Mouse (Mus musculus) forebrain, postnatal 0 days (tissue): ENCODE measurements around the gene Gapdhs. TPM values are rescaled to one million over a fixed set of nuclear protein-coding genes. Genes with fewer than 3 reads are reported as not detected.

ENCODE experiments used
- ATAC-seq: fragments of 200-750 bp; cut with Nextera tagmentation; 2 replicates; pipeline ENCODE4 v1.8.0; 2017; ENCODE audit warnings: mild to moderate bottlenecking, moderate library complexity
- DNase-seq: peaks from one replicate; pipeline ENCODE4 v3.0.0-alpha.2; 2015
- H3K27ac ChIP-seq: fragments of 300-500 bp; sonication (generic); 2 replicates; pipeline ENCODE4 v1.5.1; 2014; ENCODE audit warnings: low read depth, mild to moderate bottlenecking, antibody characterized with exemption, low read length, moderate library complexity, mixed read lengths
- H3K27me3 ChIP-seq: fragments of 300-500 bp; sonication (generic); 2 replicates; pipeline ENCODE4 v1.6.1; 2014; ENCODE audit warnings: mild to moderate bottlenecking, low read length, mixed read lengths; ENCODE audit not compliant: insufficient read depth
- H3K36me3 ChIP-seq: fragments of 300-500 bp; sonication (generic); 2 replicates; pipeline ENCODE4 v1.6.1; 2014; ENCODE audit warnings: mild to moderate bottlenecking, moderate library complexity; ENCODE audit not compliant: insufficient read depth
- H3K4me1 ChIP-seq: fragments of 300-500 bp; sonication (generic); 2 replicates; pipeline ENCODE4 v1.6.1; 2014; ENCODE audit warnings: antibody characterized with exemption; ENCODE audit not compliant: insufficient read depth
- H3K4me2 ChIP-seq: fragments of 300-500 bp; sonication (generic); 2 replicates; pipeline ENCODE4 v1.6.1; 2014; ENCODE audit warnings: low read depth, mild to moderate bottlenecking, moderate library complexity
- H3K4me3 ChIP-seq: fragments of 300-500 bp; sonication (generic); 2 replicates; pipeline ENCODE4 v1.5.1; 2014; ENCODE audit warnings: low read depth, low read length, mixed read lengths
- H3K9ac ChIP-seq: fragments of 300-500 bp; sonication (generic); 2 replicates; pipeline ENCODE4 v1.6.1; 2014; ENCODE audit warnings: mild to moderate bottlenecking
- H3K9me3 ChIP-seq: fragments of 300-500 bp; sonication (generic); 2 replicates; pipeline ENCODE4 v1.6.1; 2016; ENCODE audit warnings: low read length
- CTCF ChIP-seq: sonication (generic); IDR thresholded peaks from 2 replicates; pipeline ENCODE4 v1.5.1; 2016; ENCODE audit warnings: antibody characterized with exemption, control low read depth, low read depth
- WGBS: fragments of 180-500 bp; shearing (Covaris S2); extraction: QIAGEN DNeasy Blood & Tissue Kit; methylation state at CpG from one replicate; pipeline ENCODE4 v1.1.7; 2014; 5-methylcytosine and 5-hydroxymethylcytosine counted together
- polyA plus RNA-seq: library from polyadenylated mRNA; unstranded; fragments of >200 nt; fragmentation: Nextera tagmentation; extraction: Ambion mirVana; gene quantifications from 2 replicates; pipeline ENCODE4 v1.2.1, GENCODE M21; 2015
- total RNA-seq: library from RNA; depleted of rRNA; stranded (reverse); fragments of >200 nt; gene quantifications from 2 replicates; pipeline ENCODE4 v1.2.3, GENCODE M21; 2014

Gene Gapdhs
- total and polyA plus RNA-seq, 2 experiments from 2014 or later = 0.65 TPM; not detected in 1

DNA sequence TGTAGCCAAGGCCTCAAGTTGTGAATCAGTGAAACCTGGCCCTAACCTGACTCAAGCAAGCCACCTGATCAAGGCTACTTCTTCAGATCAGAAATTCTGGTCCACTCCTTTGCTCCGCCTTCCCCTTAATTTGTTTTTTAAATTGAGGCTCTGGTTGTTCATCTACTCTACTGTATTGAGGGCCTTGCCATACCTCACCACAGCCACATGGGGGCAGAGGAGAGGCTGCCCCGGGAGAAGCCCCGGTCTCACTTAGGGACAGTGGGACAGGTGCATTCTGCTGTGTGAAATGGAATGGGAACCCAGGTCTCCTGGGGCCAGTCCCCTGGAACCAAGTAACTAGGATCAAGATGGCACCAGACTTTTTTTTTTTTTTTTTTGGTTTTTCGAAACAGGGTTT is 38.3 kb upstream of the Gapdhs start:
- Histone ChIP-seq H3K4me2 (no peak overlapping the region), H3K4me3 (no peak overlapping the region), H3K36me3 (no peaks in the 10 kb centered on the region), H3K9me3 (no peaks in the 10 kb centered on the region), H3K9ac (no peak overlapping the region), H3K27me3 (no peaks in the 10 kb centered on the region), H3K27ac (no peak overlapping the region), H3K4me1 (no peaks in the 10 kb centered on the region)
- TF ChIP-seq CTCF = peak; percentile 37
- ATAC-seq = no peak
- no peak for DNase-seq
- 72% methylated on average over 4 of the region's 4 CpGs for WGBS

DNA sequence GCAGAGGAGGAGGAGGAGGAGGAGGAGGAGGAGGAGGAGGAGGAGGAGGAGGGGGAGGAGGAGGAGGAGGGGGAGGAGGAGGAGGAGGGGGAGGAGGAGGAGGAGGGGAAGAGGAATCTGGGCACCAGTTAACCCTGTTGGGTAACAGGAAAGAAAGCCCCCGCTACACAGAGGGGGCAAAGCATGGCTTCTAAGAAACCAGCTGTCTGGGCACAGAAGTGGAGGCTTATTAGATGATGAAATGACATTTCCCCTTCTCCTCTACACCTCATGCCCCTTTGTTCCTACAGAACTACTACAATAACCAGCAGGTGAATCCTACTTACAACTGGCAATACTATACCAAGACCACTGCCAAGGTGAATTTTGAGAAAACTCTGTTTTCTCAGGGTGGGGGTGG is 34.4 kb upstream of the Gapdhs start:
- Histone ChIP-seq H3K27me3 (no peaks in the 10 kb centered on the region), H3K4me2 (no peak overlapping the region), H3K4me1 (no peaks in the 10 kb centered on the region), H3K27ac (no peak overlapping the region), H3K36me3 (no peaks in the 10 kb centered on the region), H3K9ac (no peak overlapping the region), H3K4me3 (no peak overlapping the region), H3K9me3 (no peaks in the 10 kb centered on the region)
- no peak for ATAC-seq
- no peak for TF ChIP-seq CTCF
- 81% methylated on average over 1 of the region's 1 CpGs for WGBS
- no peak for DNase-seq

DNA sequence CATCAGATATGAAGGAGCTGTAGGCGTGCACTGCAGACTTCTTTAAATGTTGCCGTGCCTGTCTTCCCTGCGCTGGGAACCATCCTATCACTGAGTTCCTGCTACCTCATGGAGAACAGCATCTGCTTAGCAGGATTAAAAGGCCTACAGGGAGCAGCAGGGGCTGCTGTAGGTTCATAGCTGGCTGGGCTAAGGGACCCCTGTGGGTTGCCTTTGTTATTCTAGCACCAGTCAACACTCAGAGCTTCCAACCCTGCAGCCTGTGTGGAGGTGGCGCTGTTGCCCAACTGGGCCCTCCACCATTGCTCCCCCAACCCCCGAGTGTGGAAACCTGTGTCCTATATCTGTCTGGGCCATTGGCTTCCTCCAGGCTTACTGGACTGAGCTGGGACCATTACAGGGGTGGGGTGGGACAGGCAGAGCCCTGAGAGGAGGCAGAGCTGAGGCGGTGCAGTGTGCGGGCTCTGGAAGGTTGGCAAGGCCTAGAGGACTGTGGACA is 33.6 kb upstream of the Gapdhs start:
- 46% methylated on average over 7 of the region's 7 CpGs for WGBS
- Histone ChIP-seq H3K36me3 (no peaks in the 10 kb centered on the region), H3K4me1 (no peaks in the 10 kb centered on the region), H3K27me3 (no peaks in the 10 kb centered on the region), H3K9ac (no peak overlapping the region), H3K4me2 (no peak overlapping the region), H3K4me3 (no peak overlapping the region), H3K9me3 (no peaks in the 10 kb centered on the region), H3K27ac (no peak overlapping the region)
- ATAC-seq (no peak), DNase-seq (no peak)
- no peak for TF ChIP-seq CTCF

DNA sequence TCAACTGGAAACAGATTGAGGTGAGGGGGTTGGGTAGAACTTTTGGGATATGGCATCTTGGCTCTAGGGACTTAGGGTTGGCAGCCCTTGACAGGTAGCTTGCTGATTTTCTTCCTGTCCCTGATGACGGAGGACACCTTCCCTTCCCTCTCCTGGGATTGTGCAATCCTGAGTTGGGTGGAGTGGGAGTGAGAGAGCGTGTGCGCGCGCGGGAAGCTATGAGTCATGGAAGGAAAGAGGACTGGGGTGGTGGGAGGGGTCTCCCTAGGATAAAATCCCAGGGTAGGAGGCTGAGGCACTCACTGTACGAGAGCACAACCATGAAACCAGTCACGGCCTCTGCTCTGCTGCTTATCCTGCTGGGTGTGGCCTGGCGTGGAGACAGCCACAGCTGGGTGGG is 32.6 kb upstream of the Gapdhs start:
- Histone ChIP-seq H3K9me3 (no peaks in the 10 kb centered on the region), H3K4me3 (no peak overlapping the region), H3K4me1 (no peaks in the 10 kb centered on the region), H3K27ac (no peak overlapping the region), H3K9ac (no peak overlapping the region), H3K36me3 (no peaks in the 10 kb centered on the region), H3K4me2 (no peak overlapping the region), H3K27me3 (no peaks in the 10 kb centered on the region)
- no peak for DNase-seq
- WGBS = 92% methylated on average over 9 of the region's 9 CpGs
- TF ChIP-seq CTCF = no peak
- no peak for ATAC-seq

DNA sequence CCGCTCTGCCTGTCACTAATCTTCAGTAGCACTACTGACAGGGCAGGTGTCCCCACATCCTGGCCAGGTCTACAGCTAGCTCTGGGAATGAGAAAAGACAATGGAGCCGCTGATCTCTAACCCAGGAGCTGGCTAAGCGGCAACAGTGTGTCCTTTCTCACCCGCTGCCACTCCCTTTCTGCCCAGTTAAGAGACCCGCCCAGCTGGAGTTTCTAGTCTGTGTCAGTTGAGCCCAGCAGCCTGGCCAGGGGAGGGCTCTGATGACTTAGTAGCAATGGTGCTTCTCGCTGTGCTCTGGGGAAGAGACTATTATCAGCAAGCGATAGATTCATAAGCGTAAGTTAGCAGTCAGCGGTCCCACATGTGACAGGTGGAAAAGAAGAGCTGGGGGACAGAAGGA is 25.8 kb upstream of the Gapdhs start:
- no peak for DNase-seq

DNA sequence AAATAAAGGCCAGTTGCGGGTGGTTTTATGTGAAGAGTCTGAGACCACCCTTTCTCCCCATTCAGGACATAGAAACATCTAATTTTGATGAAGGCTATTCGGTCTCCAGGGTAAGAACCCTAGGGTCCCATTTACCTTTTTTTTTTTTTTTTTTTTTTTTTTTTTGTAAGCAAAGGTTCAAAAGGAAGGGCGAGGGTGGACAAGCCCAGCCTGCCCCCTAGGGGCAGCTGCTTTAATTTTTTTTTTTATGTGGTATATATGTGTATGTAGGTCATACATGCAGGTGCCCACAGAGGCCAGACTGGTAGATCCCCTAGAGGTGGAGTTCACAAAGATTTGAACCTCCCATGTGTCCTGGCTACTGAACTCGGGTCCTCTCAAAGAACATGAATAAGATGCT is 22.9 kb upstream of the Gapdhs start:
- Histone ChIP-seq H3K27me3 (no peaks in the 10 kb centered on the region; the same call in none of the 2 replicates), H3K36me3 (no peaks in the 10 kb centered on the region), H3K4me2 (no peak overlapping the region), H3K4me1 (no peaks in the 10 kb centered on the region), H3K9me3 (no peaks in the 10 kb centered on the region), H3K9ac (no peak overlapping the region), H3K4me3 (no peak overlapping the region), H3K27ac (no peak overlapping the region)
- DNase-seq = no peak
- ATAC-seq = no peak
- no peak for TF ChIP-seq CTCF
- 91% methylated on average over 4 of the region's 4 CpGs for WGBS

More for the DNA sequence above, 25.8 kb upstream of the Gapdhs start:
- TF ChIP-seq CTCF = no peak
- Histone ChIP-seq H3K9ac (no peak overlapping the region), H3K9me3 (no peaks in the 10 kb centered on the region), H3K36me3 (no peaks in the 10 kb centered on the region), H3K4me2 (no peak overlapping the region), H3K4me3 (no peak overlapping the region), H3K27me3 (no peaks in the 10 kb centered on the region; the same call in none of the 2 replicates), H3K4me1 (no peaks in the 10 kb centered on the region), H3K27ac (no peak overlapping the region)
- WGBS = 30% methylated on average over 9 of the region's 9 CpGs
- no peak for ATAC-seq

DNA sequence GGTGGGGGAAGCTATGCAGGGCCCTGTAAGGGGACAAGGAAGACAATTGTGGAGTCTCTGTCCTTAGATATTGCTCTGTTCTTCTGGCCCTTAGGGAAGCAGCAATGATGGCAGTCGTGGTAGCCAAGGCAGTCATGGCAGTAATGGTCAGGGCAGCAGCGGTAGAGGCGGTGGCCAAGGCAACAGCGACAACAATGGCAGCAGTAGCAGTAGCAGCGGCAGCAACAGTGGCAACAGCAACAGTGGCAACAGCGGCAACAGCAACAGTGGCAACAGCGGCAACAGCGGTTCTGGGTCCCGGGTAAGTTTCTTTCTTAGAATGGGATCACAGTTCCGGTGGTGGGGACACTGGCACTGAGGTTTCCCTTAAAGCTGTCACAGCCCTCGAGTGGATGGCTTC is 21.7 kb upstream of the Gapdhs start:
- peak; percentile 60; the same call in 1 of the 2 replicates for ATAC-seq
- WGBS = 43% methylated on average over 11 of the region's 11 CpGs
- TF ChIP-seq CTCF = no peak
- H3K27me3 ChIP-seq = no peaks in the 10 kb centered on the region; the same call in none of the 2 replicates
- H3K9me3 ChIP-seq = no peaks in the 10 kb centered on the region
- no peaks in the 10 kb centered on the region for H3K36me3 ChIP-seq
- H3K4me3 ChIP-seq = no peak overlapping the region
- H3K4me1 ChIP-seq = no peaks in the 10 kb centered on the region
- H3K4me2 ChIP-seq = no peak overlapping the region
- no peak overlapping the region for H3K9ac ChIP-seq
- DNase-seq = no peak
- H3K27ac ChIP-seq = no peak overlapping the region
